Mouse (Mus musculus): ENCODE measurements around the gene Atp5h. TPM values are rescaled to one million over a fixed set of nuclear protein-coding genes. Genes with fewer than 3 reads are reported as not detected.
A peak's percentile ranks its signal among the peaks of the same experiment; 100 is the strongest.
"Not testable (repeated sequence)": the region's sequence is repeated elsewhere in the genome, so short reads cannot be mapped to it uniquely, and the experiment has no call there.

The Atp5h gene
- polyA plus RNA-seq, 1 experiment from 2014 or later = 962 TPM

DNA sequence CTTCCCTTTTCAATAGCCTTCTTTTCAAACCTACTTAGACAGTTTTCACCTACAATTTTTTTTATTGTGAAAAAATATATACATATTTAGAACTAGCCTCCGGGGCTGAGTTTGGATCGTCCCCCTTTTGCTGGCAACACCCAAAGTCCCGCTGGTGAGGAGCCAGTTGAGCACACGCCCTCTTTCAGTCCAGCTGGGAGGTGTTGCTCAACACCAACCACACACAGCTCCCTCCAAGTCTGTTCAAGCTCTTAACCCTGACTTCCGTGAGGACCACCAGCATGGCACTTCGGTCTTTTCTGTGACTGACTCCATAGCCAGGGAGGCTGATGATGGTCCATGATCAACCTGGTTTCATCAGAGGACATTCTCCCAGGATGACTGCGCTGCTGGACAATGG, 21.7 kb downstream of the Atp5h start:
- H3K4me2 ChIP-seq (replicated peaks; ENCODE audit: low read depth, low read length) = no peak overlapping the region
- no peaks in the 10 kb centered on the region for H3K9me3 ChIP-seq (ENCODE audit: control insufficient read depth, low read length)
- no peak overlapping the region for H3K9ac ChIP-seq (ENCODE audit: low read depth, low read length)
- H3K4me1 ChIP-seq (ENCODE audit: control insufficient read depth, insufficient read depth, low read length) = no peaks in the 10 kb centered on the region
- no peaks in the 10 kb centered on the region for H3K27me3 ChIP-seq (ENCODE audit: control insufficient read depth, insufficient read depth, low read length)
- WGBS = 79% methylated on average over 7 of the region's 7 CpGs
- H3K36me3 ChIP-seq (ENCODE audit: control insufficient read depth, insufficient read depth, low read length) = peaks cover 17% of the 10 kb centered on the region; the same call in 1 of the 2 replicates
- no peak overlapping the region for H3K27ac ChIP-seq (ENCODE audit: low read depth, low read length)
- H3K4me3 ChIP-seq (ENCODE audit: low read length) = no peak overlapping the region
- no peak for ATAC-seq (ENCODE audit: low FRiP score, low TSS enrichment)

- 0 out of 2 replicates have a peak overlapping the region, but pooled peaks have one; percentile 1 for H3K4me3 ChIP-seq (ENCODE audit: low read length)
These were observed 25.9 kb downstream of the Atp5h start for GRCm38 (mm10) chr11:115393721-115394325.

GRCm38 (mm10) chr11:115391358-115391757, 28.4 kb downstream of the Atp5h start:
- whole genome bisulfite sequencing = 84% methylated on average over 7 of the region's 7 CpGs
- Histone ChIP-seq H3K9ac (ENCODE audit: low read depth, low read length) (no peak overlapping the region), H3K27ac (ENCODE audit: low read depth, low read length) (no peak overlapping the region), H3K27me3 (ENCODE audit: control insufficient read depth, insufficient read depth, low read length) (no peaks in the 10 kb centered on the region), H3K36me3 (ENCODE audit: control insufficient read depth, insufficient read depth, low read length) (peaks cover 35% of the 10 kb centered on the region; the same call in 1 of the 2 replicates), H3K4me2 (replicated peaks; ENCODE audit: low read depth, low read length) (no peak overlapping the region), H3K9me3 (ENCODE audit: control insufficient read depth, low read length) (no peaks in the 10 kb centered on the region), H3K4me3 (ENCODE audit: low read length) (no peak overlapping the region), H3K4me1 (ENCODE audit: control insufficient read depth, insufficient read depth, low read length) (no peaks in the 10 kb centered on the region)
- no peak for ATAC-seq (ENCODE audit: low FRiP score, low TSS enrichment)

More at GRCm38 (mm10) chr11:115393721-115394325, 25.9 kb downstream of the Atp5h start:
- Histone ChIP-seq H3K4me1 (ENCODE audit: control insufficient read depth, insufficient read depth, low read length) (no peaks in the 10 kb centered on the region), H3K36me3 (ENCODE audit: control insufficient read depth, insufficient read depth, low read length) (peaks cover 35% of the 10 kb centered on the region; the same call in 1 of the 2 replicates), H3K27ac (ENCODE audit: low read depth, low read length) (no peak overlapping the region), H3K9ac (ENCODE audit: low read depth, low read length) (no peak overlapping the region), H3K9me3 (ENCODE audit: control insufficient read depth, low read length) (no peaks in the 10 kb centered on the region), H3K27me3 (ENCODE audit: control insufficient read depth, insufficient read depth, low read length) (no peaks in the 10 kb centered on the region), H3K4me2 (replicated peaks; ENCODE audit: low read depth, low read length) (peak overlapping the region; percentile 4; the same call in 1 of the 2 replicates)
- WGBS = 62% methylated on average over 34 of the region's 34 CpGs
- ATAC-seq (ENCODE audit: low FRiP score, low TSS enrichment) = peak; percentile 39; the same call in 1 of the 2 replicates

DNA sequence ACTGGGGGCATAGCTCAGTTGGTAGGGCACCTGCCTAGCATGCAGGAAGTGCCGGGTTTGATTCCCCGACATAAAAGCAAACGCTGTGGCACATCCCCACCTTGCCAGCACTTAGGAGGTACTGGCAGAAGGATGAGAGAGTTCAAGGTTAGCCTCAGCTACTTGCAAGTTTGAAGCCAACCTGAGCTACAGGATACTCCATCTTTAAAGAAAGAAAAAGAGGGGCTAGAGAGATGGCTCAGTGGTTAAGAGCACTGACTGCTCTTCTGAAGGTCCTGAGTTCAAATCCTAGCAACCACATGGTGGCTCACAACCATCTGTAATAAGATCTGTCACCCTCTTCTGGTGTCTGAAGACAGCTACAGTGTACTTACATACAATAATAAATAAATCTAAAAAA, 32.9 kb downstream of the Atp5h start:
- not testable (repeated sequence) for H3K27ac ChIP-seq (ENCODE audit: low read depth, low read length); H3K9me3 ChIP-seq (ENCODE audit: control insufficient read depth, low read length); H3K9ac ChIP-seq (ENCODE audit: low read depth, low read length); H3K4me3 ChIP-seq (ENCODE audit: low read length); H3K27me3 ChIP-seq (ENCODE audit: control insufficient read depth, insufficient read depth, low read length); H3K4me2 ChIP-seq (replicated peaks; ENCODE audit: low read depth, low read length); ATAC-seq (ENCODE audit: low FRiP score, low TSS enrichment)
- Histone ChIP-seq H3K4me1 (ENCODE audit: control insufficient read depth, insufficient read depth, low read length) (peaks cover 34% of the 10 kb centered on the region), H3K36me3 (ENCODE audit: control insufficient read depth, insufficient read depth, low read length) (peaks cover 10% of the 10 kb centered on the region; the same call in 1 of the 2 replicates)
- 90% methylated on average over 3 of the region's 3 CpGs for WGBS

- Histone ChIP-seq H3K4me3 (ENCODE audit: low read length) (no peak overlapping the region), H3K4me2 (replicated peaks; ENCODE audit: low read depth, low read length) (no peak overlapping the region; the same call in 1 of the 2 replicates), H3K9ac (ENCODE audit: low read depth, low read length) (no peak overlapping the region), H3K36me3 (ENCODE audit: control insufficient read depth, insufficient read depth, low read length) (no peaks in the 10 kb centered on the region), H3K27me3 (ENCODE audit: control insufficient read depth, insufficient read depth, low read length) (no peaks in the 10 kb centered on the region), H3K9me3 (ENCODE audit: control insufficient read depth, low read length) (no peaks in the 10 kb centered on the region), H3K4me1 (ENCODE audit: control insufficient read depth, insufficient read depth, low read length) (peaks cover 34% of the 10 kb centered on the region), H3K27ac (ENCODE audit: low read depth, low read length) (0 out of 2 replicates have a peak overlapping the region, but pooled peaks have one; percentile 2)
- 61% methylated on average over 5 of the region's 5 CpGs for WGBS
- no peak for ATAC-seq (ENCODE audit: low FRiP score, low TSS enrichment)
These were observed 35.2 kb downstream of the Atp5h start for GRCm38 (mm10) chr11:115384587-115384986.

- Histone ChIP-seq H3K9ac (ENCODE audit: low read depth, low read length) (peak overlapping the region; percentile 25; the same call in 1 of the 2 replicates), H3K9me3 (ENCODE audit: control insufficient read depth, low read length) (no peaks in the 10 kb centered on the region), H3K27ac (ENCODE audit: low read depth, low read length) (peak overlapping the region; percentile 2; the same call in 1 of the 2 replicates), H3K27me3 (ENCODE audit: control insufficient read depth, insufficient read depth, low read length) (no peaks in the 10 kb centered on the region), H3K4me1 (ENCODE audit: control insufficient read depth, insufficient read depth, low read length) (peaks cover 34% of the 10 kb centered on the region), H3K4me2 (replicated peaks; ENCODE audit: low read depth, low read length) (peak overlapping the region; percentile 91), H3K36me3 (ENCODE audit: control insufficient read depth, insufficient read depth, low read length) (no peaks in the 10 kb centered on the region), H3K4me3 (ENCODE audit: low read length) (no peak overlapping the region)
- no peak for ATAC-seq (ENCODE audit: low FRiP score, low TSS enrichment)
- 55% methylated on average over 16 of the region's 16 CpGs for WGBS
These were observed 35.9 kb downstream of the Atp5h start for GRCm38 (mm10) chr11:115383701-115384474.

- H3K36me3 ChIP-seq (ENCODE audit: control insufficient read depth, insufficient read depth, low read length) = no peaks in the 10 kb centered on the region
- ATAC-seq (ENCODE audit: low FRiP score, low TSS enrichment) = no peak
- WGBS = 20% methylated on average over 5 of the region's 5 CpGs
- H3K9me3 ChIP-seq (ENCODE audit: control insufficient read depth, low read length) = no peaks in the 10 kb centered on the region
- no peaks in the 10 kb centered on the region for H3K27me3 ChIP-seq (ENCODE audit: control insufficient read depth, insufficient read depth, low read length)
- peak overlapping the region; percentile 91 for H3K4me2 ChIP-seq (replicated peaks; ENCODE audit: low read depth, low read length)
- H3K9ac ChIP-seq (ENCODE audit: low read depth, low read length) = peak overlapping the region; percentile 93; the same call in 1 of the 2 replicates
- H3K4me1 ChIP-seq (ENCODE audit: control insufficient read depth, insufficient read depth, low read length) = peaks cover 34% of the 10 kb centered on the region
- peak overlapping the region; percentile 83 for H3K4me3 ChIP-seq (ENCODE audit: low read length)
- H3K27ac ChIP-seq (ENCODE audit: low read depth, low read length) = no peak overlapping the region
These were observed 36.9 kb downstream of the Atp5h start for GRCm38 (mm10) chr11:115382891-115383290.

GRCm38 (mm10) chr11:115381743-115382539, 37.8 kb downstream of the Atp5h start, which contains the start of gene Cdr2l:
Gene Cdr2l (plus strand): TSS chr11:115381916.
- Histone ChIP-seq H3K4me1 (ENCODE audit: control insufficient read depth, insufficient read depth, low read length) (peaks cover 34% of the 10 kb centered on the region), H3K4me3 (ENCODE audit: low read length) (peak within 1 kb of the TSS; percentile 83), H3K9me3 (ENCODE audit: control insufficient read depth, low read length) (no peaks in the 10 kb centered on the region), H3K9ac (ENCODE audit: low read depth, low read length) (peak within 1 kb of the TSS; percentile 93), H3K36me3 (ENCODE audit: control insufficient read depth, insufficient read depth, low read length) (no peaks in the 10 kb centered on the region), H3K4me2 (replicated peaks; ENCODE audit: low read depth, low read length) (peak within 1 kb of the TSS; percentile 91), H3K27me3 (ENCODE audit: control insufficient read depth, insufficient read depth, low read length) (no peaks in the 10 kb centered on the region), H3K27ac (ENCODE audit: low read depth, low read length) (peak within 1 kb of the TSS; percentile 68)
- ATAC-seq (ENCODE audit: low FRiP score, low TSS enrichment) = peak; percentile 89
- under 1% methylated on average over 64 of the region's 76 CpGs for WGBS
